Mouse (Mus musculus) inflammation-experienced regulatory T-cells, adult 6 months (primary cell): ENCODE data around the gene Krt26. TPM values are rescaled to one million over a fixed set of nuclear protein-coding genes. Genes with fewer than 3 reads are reported as not detected.

ENCODE experiments used
- ATAC-seq: one replicate; pipeline ENCODE4 v1.8.0; 2017
- polyA plus RNA-seq, 3 experiments: library from polyadenylated mRNA; unstranded; fragments of 100-300 nt; shearing (Covaris generic); gene quantifications; one replicate each; pipeline ENCODE4 v1.2.1; 2017

Gene Krt26
- not detected for polyA plus RNA-seq

DNA sequence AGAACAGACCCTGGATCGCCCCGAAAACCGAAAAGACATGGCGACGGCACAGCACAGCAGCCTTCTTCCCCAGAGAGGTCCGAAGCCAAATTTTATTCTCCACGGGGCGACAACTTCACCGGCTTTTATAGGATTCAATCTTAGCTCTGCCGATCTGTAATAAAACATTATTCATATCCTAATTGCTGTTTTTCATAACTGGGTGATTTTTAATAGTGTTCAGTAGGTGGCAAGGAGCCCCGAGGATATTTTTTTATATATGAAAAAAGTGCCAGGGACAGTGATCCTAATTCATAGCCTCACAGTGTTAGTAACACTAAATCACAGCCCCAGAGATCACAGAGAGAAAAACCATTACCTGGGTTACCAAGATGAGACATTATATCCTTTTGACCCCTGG, at the start of gene Krt26:
Gene Krt26 (minus strand): TSS at position 101 of the 400 bp plus-strand sequence.
- ATAC-seq: no peak

DNA sequence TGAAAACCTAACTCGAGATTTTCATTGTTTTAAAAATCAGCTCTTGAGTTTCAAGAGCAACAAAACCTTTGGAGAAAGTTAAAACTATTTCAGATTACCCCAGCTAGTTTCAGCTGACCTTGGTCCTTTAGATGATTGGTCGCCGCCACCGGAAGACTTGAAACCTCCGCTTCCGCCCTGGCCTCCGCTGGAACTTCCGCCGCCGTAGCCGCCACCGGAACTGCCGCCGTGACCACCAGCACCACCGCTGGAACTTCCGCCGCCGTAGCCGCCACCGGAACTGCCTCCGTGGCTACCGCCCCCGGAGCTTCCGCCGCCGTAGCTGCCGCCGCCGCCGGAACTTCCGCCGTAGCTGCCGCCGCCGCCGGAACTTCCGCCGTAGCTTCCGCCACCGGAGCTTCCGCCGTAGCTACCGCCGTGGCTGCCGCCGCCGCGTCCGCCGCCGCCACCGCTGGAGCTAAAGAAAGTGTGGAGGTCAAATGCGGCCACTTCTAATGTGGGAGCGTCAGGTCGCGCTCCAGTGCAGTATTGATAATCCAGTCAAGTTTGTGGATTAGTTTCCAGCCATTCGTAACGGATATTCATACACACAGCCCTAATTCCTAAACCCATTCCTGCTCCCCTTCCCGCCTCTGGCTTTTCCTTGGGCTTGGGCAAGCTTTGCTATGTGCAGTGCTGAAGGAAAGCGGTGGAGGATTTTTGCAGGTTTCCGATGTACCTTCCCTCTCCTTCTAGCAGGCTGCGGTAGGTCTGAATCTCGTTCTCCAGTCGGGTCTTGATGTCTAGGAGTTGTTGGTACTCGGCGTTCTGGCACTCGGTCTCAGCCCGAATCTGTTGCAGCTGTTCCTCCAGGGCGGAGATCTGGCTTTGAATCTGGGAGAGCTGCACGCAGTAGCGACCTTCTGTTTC, 48.3 kb upstream of the Krt26 start:
- ATAC-seq: peak; percentile 56

DNA sequence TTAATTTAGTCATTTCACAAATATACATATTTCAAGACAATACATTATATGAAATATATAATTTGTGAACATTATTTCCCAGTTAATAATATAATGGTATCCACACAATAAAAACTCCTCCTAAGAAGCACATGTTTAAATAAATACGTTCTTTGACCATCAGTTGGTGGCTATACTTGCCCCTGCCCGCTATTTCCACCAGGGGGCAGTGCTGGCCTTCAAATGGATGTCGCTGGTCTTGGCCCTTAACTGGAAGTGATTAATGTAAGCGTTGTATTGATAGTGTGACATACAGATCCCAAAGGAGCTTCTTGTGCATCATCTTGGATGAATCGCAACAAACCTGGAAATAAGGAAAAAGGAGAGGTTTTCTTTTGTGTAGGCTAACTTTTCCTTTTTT, 41.8 kb upstream of the Krt26 start:
- no peak for ATAC-seq

DNA sequence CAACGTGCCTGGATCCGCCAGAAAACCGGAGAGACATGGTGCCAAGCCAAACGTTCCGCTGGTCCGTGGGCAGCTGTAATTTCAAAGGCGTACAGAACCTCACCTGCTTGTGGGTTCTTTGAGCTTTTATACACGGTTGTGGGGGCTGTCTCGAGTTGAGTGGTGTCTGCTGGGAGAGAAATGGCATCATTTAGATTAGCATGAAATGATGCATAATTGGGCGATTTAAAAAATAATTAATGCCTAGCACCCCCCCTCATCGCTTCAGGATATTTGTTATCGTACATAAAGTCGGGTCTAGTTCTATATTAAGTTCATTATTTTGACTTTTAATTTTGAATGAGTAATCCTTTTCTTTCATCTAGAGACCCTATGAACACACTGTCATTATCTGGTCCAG, 37.0 kb upstream of the Krt26 start, which contains the start of gene Krt28:
Gene Krt28 (minus strand): TSS at position 101 of the 400 bp plus-strand sequence.
- ATAC-seq: no peak

DNA sequence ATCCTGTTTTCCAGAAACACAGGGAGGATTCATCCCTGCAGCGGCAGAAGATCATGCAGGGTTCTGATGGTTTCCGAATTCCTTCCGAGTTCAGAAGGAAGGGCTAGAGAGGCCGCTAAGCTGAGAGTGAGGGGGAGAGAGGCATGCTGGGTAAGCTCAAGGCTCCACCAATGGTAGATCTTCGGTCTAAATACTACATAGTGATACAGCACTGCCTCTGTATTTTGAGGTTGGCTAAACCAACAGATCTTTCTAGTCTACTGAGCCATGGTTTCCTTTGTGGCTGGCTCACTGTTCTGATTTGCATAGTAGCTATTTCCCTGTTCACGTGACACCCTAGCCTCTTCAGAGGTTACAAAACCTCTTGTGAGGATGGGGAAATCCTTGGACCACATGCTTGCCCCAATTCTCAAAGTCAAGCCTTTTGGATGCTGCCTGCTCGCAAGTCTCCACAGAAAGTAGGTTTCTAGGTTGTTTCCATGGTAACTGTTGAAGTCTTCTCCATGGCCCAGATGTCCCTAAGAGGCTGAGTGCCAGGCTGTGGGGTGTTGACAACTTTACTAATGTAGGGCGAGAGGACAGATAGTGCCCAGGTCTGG, 32.2 kb upstream of the Krt26 start:
- ATAC-seq: no peak

DNA sequence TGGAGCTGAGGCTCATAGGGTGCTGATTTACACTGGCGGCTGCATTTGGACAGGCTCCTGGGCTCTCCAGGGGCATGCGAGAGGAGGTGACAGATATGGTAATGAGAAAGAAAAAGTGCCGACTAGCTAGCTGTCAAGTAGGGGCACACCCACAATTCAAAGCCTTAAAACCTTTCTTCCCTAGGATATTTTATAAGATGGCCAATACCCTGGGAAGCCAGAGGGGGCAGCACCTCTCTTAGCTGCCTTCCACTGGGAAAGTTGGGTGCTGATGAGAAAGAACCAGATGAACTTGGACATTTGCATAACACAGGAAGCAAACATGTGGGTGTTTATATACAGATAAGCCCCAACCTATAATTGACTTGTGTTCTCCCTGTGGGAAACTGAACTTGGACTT, 31.5 kb upstream of the Krt26 start:
- no peak for ATAC-seq

DNA sequence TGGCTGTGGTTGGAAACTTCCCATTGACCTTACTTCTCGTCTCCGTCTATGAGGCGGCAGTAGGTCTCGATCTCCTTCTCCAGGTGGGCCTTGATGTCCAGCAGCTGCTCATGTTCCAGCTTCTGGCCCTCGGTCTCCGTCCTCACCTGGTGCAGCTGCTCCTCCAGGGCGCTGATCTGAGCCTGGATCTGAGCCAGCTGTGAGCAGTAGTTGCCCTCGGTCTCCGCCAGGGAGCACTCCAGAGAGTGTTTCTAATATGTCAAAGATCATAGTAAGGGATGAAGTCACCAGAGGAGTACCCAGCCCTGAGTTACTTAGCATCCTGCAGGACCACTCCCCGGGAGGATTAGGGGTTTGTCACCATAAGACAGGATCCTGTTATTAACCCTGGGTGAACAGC, 29.0 kb upstream of the Krt26 start:
- no peak for ATAC-seq

DNA sequence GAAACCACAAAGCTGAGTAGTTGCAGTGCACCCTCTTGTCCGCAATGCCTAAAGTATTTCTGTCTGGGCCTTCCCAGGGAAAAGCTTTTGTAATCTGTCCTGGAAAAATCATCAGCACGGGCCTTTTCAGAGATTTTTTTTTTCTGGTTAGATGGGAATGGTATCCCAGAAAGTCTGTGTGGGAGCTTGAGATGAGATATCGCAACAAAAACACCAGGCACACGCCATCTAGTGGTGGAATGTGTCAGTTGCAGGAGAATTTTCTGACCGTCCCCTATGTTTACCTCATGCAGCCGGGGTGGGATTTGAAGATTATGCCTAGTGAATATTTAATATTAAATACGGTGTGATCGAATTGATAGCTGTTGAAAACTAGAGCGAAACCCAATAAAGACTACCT, 26.6 kb upstream of the Krt26 start:
- ATAC-seq: no peak

DNA sequence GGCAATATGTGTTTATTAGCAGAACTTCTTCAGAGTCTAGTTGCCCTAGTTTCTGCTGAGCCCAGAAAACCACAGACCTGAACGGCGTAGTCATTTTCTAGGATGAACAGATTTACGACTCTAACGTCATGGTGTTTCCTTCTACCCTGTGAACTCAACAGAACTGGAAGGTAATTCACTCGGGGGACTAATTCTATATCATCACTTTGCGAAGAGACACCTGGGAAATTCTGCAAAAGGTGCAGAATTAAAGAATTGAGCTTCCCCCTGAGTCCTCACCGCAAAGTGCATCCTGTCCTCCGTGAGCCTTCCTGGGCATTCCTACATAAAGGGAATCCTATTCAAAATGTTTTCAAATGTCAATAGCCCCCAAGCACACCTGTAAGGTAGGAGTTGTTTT, 23.7 kb upstream of the Krt26 start:
- no peak for ATAC-seq

DNA sequence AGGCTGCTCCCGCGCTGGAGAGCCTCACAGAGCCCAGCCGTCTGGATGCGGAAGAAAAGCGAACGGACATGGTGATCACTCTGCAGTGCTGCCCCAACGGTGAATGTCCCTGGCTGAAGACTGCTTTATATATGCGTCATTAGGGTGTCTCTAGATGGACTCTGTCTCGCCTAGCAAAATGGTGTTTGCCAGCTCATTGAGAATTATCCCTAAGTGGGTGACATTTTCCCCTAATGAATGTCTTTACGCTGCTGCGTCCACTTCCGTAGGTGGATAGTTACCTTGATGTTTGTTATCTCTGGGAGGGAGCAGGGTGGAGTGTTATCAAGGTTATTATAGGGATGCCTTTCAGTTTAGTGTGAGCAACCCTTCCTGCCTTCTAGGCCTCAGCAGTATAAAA, 13.2 kb upstream of the Krt26 start, which contains the start of gene Krt27:
Gene Krt27 (minus strand): TSS at position 101 of the 400 bp plus-strand sequence.
- ATAC-seq: no peak

DNA sequence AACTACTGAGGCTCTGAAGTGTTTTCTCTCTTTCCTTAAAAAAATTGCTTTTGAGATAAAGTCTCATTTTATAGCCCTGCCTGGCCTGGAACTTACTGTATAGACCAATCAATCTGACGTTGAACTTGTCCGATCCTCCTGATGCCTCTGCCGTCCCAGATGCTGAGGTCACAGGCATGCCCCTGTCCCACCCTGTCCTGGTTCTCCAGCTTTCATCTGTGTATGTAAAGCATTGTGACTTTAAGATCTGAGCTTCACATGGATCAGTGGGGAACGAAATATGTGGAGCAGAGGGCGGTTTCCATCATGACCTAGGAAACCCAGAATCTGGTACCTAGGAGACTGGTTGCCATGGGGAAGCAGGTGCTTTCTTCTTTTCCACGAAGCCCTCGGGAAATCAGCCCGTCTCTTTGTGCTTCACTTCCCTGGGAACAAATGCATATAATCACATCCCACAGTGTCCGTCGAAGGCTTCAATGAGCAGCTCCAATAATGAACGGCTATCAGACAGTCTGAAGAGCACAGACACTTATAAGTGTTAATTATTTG, 1.6 kb upstream of the Krt26 start:
- ATAC-seq: no peak

DNA sequence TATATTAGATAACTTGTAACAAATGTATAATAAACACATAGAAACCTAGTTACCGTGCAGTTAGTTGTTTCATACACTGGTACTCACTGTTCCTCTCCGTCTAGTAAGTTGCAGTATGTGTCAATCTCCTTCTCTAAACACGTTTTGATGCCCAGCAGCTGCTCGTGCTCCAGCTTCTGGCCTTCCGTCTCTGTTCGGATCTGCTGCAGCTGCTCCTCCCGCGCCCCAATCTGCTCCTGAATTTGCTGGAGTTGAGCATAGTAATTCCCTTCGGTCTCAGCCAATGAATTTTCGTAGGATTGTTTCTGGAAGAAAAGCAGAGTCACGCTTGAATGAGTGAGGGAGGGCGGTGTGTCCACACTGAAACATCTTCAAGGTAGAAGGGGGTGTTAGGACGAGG, 4.3 kb downstream of the Krt26 start:
- ATAC-seq: no peak

DNA sequence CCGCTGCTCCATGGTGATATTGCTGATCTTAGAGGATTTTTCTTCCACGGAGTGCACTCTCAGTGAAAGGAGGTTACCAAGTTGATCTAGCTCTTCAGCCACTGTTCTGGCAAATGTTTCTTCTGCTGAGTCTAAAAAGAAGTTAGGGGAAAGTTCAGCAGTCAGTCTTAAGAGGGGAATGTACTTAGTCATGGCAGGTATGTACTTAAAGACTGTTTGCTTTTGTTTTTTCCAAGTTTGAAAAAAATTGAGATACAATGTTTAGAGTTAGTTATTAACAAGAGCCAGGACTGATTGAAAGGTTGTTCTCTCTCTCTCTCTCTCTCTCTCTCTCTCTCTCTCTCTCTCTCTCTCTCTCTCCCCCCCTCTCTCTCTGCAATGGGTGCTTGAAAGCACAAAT, 8.1 kb downstream of the Krt26 start:
- no peak for ATAC-seq

DNA sequence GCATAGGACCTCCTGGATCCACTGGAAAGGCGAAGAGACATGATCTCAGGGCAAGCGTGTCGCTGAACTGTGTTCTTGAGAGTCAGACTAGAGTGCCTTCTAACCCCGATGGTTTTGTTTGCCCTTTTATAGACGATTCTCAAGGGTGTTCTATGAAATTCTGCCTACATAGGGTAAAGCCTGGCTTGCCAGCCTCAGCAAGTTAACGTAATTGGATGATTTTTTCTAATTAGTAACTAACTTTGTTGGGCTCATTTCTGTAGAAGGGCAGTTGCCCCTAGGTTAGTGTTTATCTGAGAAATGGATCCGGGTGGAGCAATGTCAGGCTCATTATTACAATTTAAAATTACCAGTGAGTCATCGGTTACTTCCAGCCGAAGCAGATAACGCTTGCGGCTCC, 14.9 kb downstream of the Krt26 start, which contains the start of gene Krt25:
Gene Krt25 (minus strand): TSS at position 101 of the 400 bp plus-strand sequence.
- no peak for ATAC-seq

DNA sequence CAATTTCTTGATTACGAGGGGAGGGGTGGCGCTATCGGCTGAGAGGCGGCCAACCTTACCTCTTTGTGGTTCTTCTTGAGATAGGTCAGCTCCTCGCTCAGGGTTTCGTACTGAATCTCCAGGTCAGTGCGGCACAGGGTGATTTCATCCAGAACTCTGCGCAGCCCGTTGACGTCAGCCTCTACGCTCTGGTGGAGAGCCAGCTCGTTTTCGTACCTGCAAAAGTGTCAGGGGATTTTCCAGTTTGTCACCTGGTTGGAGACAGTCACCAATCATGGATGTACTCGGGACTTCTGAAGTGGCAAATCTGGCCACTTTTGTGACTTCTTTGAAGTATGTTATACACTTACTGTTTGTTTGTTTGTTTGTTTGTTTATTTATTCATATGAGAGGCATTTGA, 16.7 kb downstream of the Krt26 start:
- no peak for ATAC-seq

DNA sequence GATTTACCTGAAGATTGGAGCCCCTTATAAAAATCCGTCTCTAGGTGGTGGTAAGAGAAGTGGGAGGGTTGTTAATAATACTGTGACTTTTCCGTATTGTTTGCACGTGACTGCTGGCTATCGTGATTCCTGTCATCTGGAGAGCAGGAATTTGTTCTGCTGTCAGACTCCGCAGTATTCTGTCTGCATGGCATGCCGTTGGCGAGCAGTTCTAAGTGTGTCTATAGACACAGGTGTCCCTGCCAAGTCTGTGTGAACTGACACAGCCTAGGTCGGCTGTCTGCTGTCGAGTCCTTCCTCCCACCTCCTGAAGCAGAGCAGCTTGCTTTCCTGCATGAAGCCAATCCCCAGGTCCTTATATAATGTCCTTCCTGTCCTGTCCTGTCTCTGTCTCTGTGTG, 18.6 kb downstream of the Krt26 start:
- ATAC-seq: no peak

DNA sequence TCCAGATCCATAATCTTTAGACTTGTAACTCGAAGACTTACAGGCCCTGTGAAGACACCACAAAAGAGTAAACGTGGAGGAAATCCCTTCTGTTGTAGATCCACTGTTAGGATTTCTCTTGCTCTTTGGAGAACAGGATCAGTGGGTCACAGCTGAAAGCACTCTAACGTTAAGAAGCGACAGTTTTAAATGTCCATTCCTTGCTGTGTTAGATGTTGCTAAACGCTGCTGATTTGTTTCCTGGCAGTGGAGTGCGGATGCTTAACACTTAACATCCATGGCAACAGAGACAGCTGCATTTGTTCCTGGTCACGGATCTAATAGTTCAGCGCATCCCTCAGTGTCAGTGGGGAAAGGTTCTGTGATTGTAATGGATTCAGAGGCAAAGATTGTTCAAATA, 21.2 kb downstream of the Krt26 start:
- ATAC-seq: no peak

DNA sequence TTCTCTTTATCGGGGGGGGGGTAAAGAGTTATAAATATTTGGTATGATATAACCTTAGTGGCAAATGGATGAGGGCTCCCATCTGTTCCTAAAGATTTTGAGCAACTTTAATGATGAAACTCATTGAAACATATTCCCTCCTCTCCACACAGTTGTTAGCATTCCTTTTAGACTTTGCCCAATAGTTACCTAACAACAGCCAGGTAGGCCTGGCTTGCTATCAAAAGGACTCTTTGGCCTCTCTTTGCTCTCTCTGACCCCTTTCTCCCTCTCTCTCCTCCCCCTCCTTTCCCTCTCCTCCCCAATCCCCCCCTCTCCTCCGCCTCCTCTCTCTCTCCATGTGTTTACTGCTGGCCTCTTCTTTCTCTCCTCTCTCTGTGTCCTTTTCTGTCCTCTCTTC, 23.2 kb downstream of the Krt26 start:
- no peak for ATAC-seq

DNA sequence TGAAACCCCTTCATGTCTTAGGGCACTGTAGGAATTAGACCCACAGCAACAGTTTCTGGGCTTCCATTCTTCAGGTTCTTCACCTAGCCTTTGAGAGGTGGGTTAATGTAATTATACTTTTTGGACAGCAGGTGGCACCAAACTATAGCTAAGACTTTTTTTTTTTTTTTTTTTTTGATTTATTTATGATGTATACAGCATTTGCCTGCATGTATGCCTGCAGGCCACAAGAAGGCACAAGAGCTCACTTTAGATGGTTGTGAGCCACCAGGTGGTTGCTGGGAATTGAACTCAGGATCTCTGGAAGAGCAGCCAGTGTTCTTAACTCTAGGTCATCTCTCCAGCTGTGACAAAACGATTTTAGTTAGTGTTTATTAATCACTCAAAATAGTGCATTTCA, 26.9 kb downstream of the Krt26 start:
- ATAC-seq: no peak

DNA sequence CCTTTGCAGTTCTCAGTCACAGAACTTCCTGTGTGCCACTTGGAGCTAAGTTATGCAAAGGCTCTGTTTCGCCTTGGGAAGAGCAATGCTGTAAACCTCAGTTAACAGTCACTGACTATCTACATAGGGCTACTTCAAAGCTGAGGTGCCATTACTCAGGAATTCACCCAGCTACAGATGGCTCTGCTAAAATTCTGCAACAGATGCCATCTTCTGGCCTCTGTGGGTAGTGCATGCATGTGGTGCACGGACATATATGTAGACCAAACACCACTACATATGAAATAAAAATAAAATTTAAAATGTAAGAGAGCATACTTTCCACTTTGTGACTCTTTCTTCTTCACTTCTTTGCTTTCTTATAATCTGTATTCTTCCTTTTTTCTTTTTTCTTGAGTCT, 30.2 kb downstream of the Krt26 start:
- peak; percentile 58 for ATAC-seq

DNA sequence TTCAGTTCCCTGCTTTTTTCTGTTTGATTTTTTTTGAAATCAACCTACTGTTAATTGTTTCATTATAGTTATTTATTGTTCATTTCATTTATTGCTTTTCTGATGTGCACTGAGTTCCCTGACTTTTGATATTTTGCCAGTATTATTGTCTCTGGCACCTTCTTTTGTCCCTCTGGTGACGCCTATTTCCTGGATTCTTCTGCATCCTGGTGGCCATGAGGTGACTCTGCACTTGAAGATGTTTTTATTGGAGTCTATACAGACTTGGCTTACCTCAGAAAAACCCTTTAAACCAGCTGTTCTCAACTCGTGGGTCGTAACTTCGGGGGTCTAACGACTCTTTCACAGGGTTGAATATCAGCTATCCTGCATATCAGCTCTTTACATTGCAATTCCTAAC, 42.7 kb downstream of the Krt26 start:
- ATAC-seq: no peak

DNA sequence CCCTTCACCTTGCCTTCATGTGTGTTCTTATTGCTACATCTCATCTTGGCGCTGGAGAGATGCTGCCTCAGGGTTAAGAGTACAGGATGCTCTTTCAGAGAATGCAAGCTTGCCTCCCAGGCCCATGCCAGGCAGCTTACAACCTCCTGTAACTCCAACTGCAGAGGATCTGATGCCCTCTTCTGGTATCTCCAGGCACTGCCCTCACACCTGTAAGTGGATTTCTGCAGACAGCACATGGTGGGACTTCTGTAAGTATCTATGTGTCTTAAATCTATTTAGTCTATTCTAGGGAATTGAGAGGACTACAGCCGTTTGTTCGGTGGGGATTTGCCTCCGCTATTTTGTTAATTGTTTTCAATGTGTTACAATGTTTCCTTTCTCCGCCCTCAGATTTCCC, 44.9 kb downstream of the Krt26 start:
- ATAC-seq: peak; percentile 60

DNA sequence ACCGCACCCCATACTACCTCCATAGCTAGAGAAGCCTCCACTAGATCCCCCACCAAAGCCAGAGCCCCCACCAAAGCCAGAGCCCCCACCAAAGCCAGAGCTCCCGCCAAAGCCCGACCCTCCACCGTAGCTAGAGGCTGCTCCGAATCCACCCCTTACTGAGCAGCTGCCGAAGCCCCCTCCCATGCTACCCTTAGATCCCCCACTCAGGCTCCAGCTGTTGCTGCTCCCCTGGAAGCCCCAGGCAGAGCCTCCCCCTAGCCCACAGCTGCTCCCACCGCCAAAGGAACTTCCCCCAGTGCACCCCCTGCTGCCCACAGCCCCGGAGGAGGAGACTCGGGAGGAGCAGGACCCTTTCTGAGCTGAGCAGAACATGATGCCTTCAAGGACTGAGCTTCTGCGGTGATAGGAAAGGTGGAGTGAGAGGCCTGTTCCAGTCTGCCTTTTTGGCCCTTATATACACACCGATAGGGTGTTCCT, 52.9 kb downstream of the Krt26 start, which contains the start of gene Krt24:
Gene Krt24 (minus strand): TSS at position 430 of the 480 bp plus-strand sequence.
- ATAC-seq: no peak

DNA sequence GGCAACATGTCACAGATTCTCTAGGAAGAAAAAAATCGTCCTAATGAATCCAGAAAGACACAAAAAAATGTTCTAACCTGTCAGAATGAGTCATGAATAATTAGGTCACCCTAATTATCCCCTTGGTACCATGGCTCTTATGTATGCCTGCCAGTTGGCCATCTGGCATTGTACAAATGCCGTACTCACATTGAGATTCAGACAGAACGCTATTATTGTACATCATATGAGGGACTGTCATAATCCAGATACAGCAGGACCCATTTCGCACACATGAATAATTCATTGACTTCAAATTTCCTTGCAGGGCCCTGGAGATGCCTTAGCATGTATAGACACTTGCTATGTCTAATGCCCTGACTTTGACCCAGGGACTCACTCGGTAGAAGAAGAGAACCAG, 53.8 kb downstream of the Krt26 start:
- no peak for ATAC-seq
